Mouse (Mus musculus): ENCODE measurements around the gene Abl2.

DNA sequence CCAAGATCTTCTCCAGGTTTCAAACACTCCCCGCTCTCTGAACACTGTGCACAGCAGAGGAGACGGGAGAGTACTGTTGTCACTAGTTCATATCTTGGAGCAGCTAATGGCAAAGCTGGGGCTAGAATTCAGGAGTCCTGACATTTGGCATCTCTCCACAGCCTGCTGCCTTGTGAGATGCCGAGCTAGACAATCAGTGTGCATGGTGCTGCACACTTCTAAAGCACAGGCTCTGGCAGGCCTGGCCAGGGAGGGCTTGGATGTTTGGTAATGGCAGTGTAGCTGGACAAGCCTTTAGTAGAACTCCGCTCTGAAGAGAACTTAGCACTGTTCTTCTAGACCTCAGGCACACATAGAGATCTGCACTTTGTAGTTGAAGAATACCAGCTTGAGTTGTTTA is 87.4 kb downstream of the Abl2 start:
- TF ChIP-seq CHD2 (IDR thresholded peaks at IDR 0.05; ENCODE audit: low read depth, low read length): no peak
- TF ChIP-seq ZNF384 (IDR thresholded peaks at IDR 0.05; ENCODE audit: low read depth, low read length): no peak
- TF ChIP-seq MAFK (IDR thresholded peaks at IDR 0.05; ENCODE audit: insufficient read depth, low read depth, low read length): no peak
- no peak for TF ChIP-seq ZC3H11A (IDR thresholded peaks at IDR 0.05; ENCODE audit: borderline replicate concordance, low read depth, low read length)
- no peak for TF ChIP-seq HCFC1 (IDR thresholded peaks at IDR 0.05; ENCODE audit: borderline replicate concordance, insufficient read depth, low read length)
